9 mouse cellular contexts compared by ENCODE assay signal in genomic region chr15:62328305-62328881, GRCm38 (mm10).
DNase-seq lines count a peak whose midpoint lies in the region; ATAC-seq lines count a peak whose summit lies in the region.
"Had no signal": no experiment of that assay in that cellular context is flagged by ENCODE, and none has a peak within 500 bp of the region (broad histone marks: within the 10 kb centered on the region; RNA-seq: fewer than 3 reads in every experiment).

No protein-coding gene starts in this region.

- H3K4me3 ChIP-seq in kidney, embryonic 15.5 days (replicated peaks), result no peak overlapping the region

- ATAC-seq in kidney, embryonic 15.5 days (replicated peaks; ENCODE audit: low FRiP score), result 0 out of 2 replicates have a peak, but pooled peaks have one; percentile 22

- H3K27ac ChIP-seq in kidney, embryonic 15.5 days, result no peak overlapping the region
- H3K27ac ChIP-seq: macrophage had no signal

- DNase-seq in 416B (ENCODE audit: low read depth), result peak; percentile 22
- peak; percentile 80 for DNase-seq in adrenal gland, adult 2 months
- DNase-seq in gastrocnemius, postnatal 10 days, result peak; percentile 8
- DNase-seq in mesoderm, embryonic 11.5 days (ENCODE audit: low read depth, low spot score), result peak; percentile 49
- no peak for DNase-seq in layer of hippocampus, adult 9-10 months (ENCODE audit: low spot score)
- DNase-seq in frontal cortex, adult 2 months (ENCODE audit: extremely low spot score in 1 of 2, low spot score in 1 of 2), result no peak
- no peak for DNase-seq in frontal cortex, postnatal 36 days (ENCODE audit: low spot score in 2 of 2)

- 54% methylated on average over 9 of the region's 9 CpGs for WGBS in kidney, embryonic 15.5 days

- H3K4me2 ChIP-seq in kidney, embryonic 15.5 days, result no peak overlapping the region

- no peak overlapping the region for H3K9ac ChIP-seq in kidney, embryonic 15.5 days

- H3K4me1 ChIP-seq in kidney, embryonic 15.5 days, result peaks cover 19% of the 10 kb centered on the region

- H3K9me3 ChIP-seq in kidney, embryonic 15.5 days (replicated peaks), result no peaks in the 10 kb centered on the region

- no peaks in the 10 kb centered on the region for H3K36me3 ChIP-seq in kidney, embryonic 15.5 days

- H3K27me3 ChIP-seq in kidney, embryonic 15.5 days, result no peaks in the 10 kb centered on the region

Comparison
In these comparisons a context has a peak if more than half of its experiments do, and no peak if none do; other contexts are left out.
1. DNase-seq: peak in 416B (single experiment), adrenal gland, adult 2 months (single experiment), gastrocnemius, postnatal 10 days (single experiment) and mesoderm, embryonic 11.5 days (single experiment); none in layer of hippocampus, adult 9-10 months (single experiment), frontal cortex, adult 2 months (0 of 2) and frontal cortex, postnatal 36 days (0 of 2).